20 mouse cellular contexts compared by ENCODE assay signal in genomic region chrX:137190122-137190521, GRCm38 (mm10).
A peak's percentile ranks its signal among the peaks of the same experiment; 100 is the strongest.
DNase-seq lines count a peak whose midpoint lies in the region; ATAC-seq and TF ChIP-seq lines count a peak whose summit lies in the region.
"Had no signal": no experiment of that assay in that cellular context is flagged by ENCODE, and none has a peak within 500 bp of the region (broad histone marks: within the 10 kb centered on the region; RNA-seq: fewer than 3 reads in every experiment).

No protein-coding gene starts in this region.

- no peaks in the 10 kb centered on the region for H3K4me1 ChIP-seq in hindbrain, embryonic 14.5 days (replicated peaks; ENCODE audit: control insufficient read depth, insufficient read depth, low read length)
- no peaks in the 10 kb centered on the region for H3K4me1 ChIP-seq in hindbrain, embryonic 11.5 days (replicated peaks; ENCODE audit: control insufficient read depth, insufficient read depth, low read length)
- no peaks in the 10 kb centered on the region for H3K4me1 ChIP-seq in MEL (ENCODE audit: control insufficient read depth in 1 of 2, insufficient read depth in 2 of 2, low read length in 2 of 2)
- H3K4me1 ChIP-seq: forebrain, embryonic 15.5 days; heart, embryonic 12.5 days; hindbrain, embryonic 15.5 days; lung, embryonic 15.5 days had no signal

- no peaks in the 10 kb centered on the region for H3K79me2 ChIP-seq in MEL (ENCODE audit: control insufficient read depth, insufficient read depth, low read length, poor library complexity)

- intact Hi-C loops in left cerebral cortex, adult 2 months (cut with DNase I): no loop called here

- peak; percentile 27 for TF ChIP-seq RAD21 in MEL (IDR thresholded peaks at IDR 0.05; ENCODE audit: low read depth, low read length)

- ATAC-seq in hindbrain, embryonic 14.5 days (ENCODE audit: low FRiP score): no peak
- no peak for ATAC-seq in hindbrain, embryonic 11.5 days (ENCODE audit: low FRiP score)
- ATAC-seq: forebrain, embryonic 15.5 days; intestine, postnatal 0 days had no signal

- 47% methylated on average over 1 of the region's 1 CpGs for WGBS in hindbrain, embryonic 14.5 days
- 48% methylated on average over 1 of the region's 1 CpGs for whole genome bisulfite sequencing in hindbrain, embryonic 11.5 days

- no peak overlapping the region for H3K9ac ChIP-seq in hindbrain, embryonic 14.5 days
- no peak overlapping the region for H3K9ac ChIP-seq in hindbrain, embryonic 11.5 days (ENCODE audit: low read depth, low read length)
- H3K9ac ChIP-seq in MEL (ENCODE audit: control insufficient read depth, low read depth, low read length, poor library complexity, severe bottlenecking): no peak overlapping the region
- H3K9ac ChIP-seq: forebrain, embryonic 15.5 days; heart, embryonic 12.5 days; hindbrain, embryonic 15.5 days; liver, embryonic 14.5 days; lung, embryonic 15.5 days had no signal

- H3K4me2 ChIP-seq in hindbrain, embryonic 14.5 days (replicated peaks): no peak overlapping the region
- H3K4me2 ChIP-seq in hindbrain, embryonic 11.5 days (replicated peaks; ENCODE audit: low read depth, low read length): no peak overlapping the region
- H3K4me2 ChIP-seq: forebrain, embryonic 15.5 days; heart, embryonic 12.5 days; hindbrain, embryonic 15.5 days; lung, embryonic 15.5 days had no signal

- no peaks in the 10 kb centered on the region for H3K27me3 ChIP-seq in hindbrain, embryonic 14.5 days (ENCODE audit: control insufficient read depth, insufficient read depth, low read length)
- no peaks in the 10 kb centered on the region; the same call in 1 of the 2 replicates for H3K27me3 ChIP-seq in hindbrain, embryonic 11.5 days (ENCODE audit: control insufficient read depth, insufficient read depth, low read length)
- no peaks in the 10 kb centered on the region for H3K27me3 ChIP-seq in MEL (ENCODE audit: control insufficient read depth in 1 of 2, insufficient read depth in 2 of 2, low read length in 2 of 2)
- H3K27me3 ChIP-seq: forebrain, embryonic 15.5 days; heart, embryonic 12.5 days; hindbrain, embryonic 15.5 days; lung, embryonic 15.5 days had no signal

- peak; percentile 27 for DNase-seq in hindbrain, embryonic 14.5 days (ENCODE audit: low spot score)
- DNase-seq in hindbrain, embryonic 11.5 days (ENCODE audit: low spot score): no peak
- no peak for DNase-seq in left cerebral cortex, adult 2 months (ENCODE audit: extremely low spot score in 1 of 2, low spot score in 2 of 2)
- no peak for DNase-seq in left cerebral cortex, adult 8-10 months (ENCODE audit: low spot score in 2 of 2)
- DNase-seq in MEL (ENCODE audit: low read depth, low spot score): no peak
- peak; percentile 31 for DNase-seq in brain, embryonic 14.5 days (ENCODE audit: low read depth)
- no peak for DNase-seq in right cerebral cortex, postnatal 4 days
- no peak for DNase-seq in spleen, adult 18-20 months
- DNase-seq: cerebellum, adult 9-11 months; gastrocnemius, adult 2 months; heart, postnatal 14 days; lung, postnatal 4 days; thymus, adult 18-20 months had no signal

- no peak for TF ChIP-seq POLR2A in MEL (IDR thresholded peaks at IDR 0.05; ENCODE audit: control insufficient read depth in 1 of 2, insufficient read depth in 1 of 2, low read depth in 1 of 2, low read length in 2 of 2, poor library complexity in 1 of 2)
- TF ChIP-seq POLR2A in brain, embryonic 14.5 days (IDR thresholded peaks at IDR 0.05; ENCODE audit: borderline replicate concordance, extremely low read depth, insufficient read depth, insufficient read length, poor library complexity, severe bottlenecking): no peak

- no peaks in the 10 kb centered on the region for H3K36me3 ChIP-seq in hindbrain, embryonic 14.5 days (replicated peaks; ENCODE audit: control insufficient read depth, insufficient read depth)
- no peaks in the 10 kb centered on the region for H3K36me3 ChIP-seq in hindbrain, embryonic 11.5 days (ENCODE audit: control insufficient read depth, insufficient read depth, low read length)
- no peaks in the 10 kb centered on the region for H3K36me3 ChIP-seq in MEL (ENCODE audit: control insufficient read depth in 1 of 2, insufficient read depth in 2 of 2, low read length in 2 of 2)
- H3K36me3 ChIP-seq: forebrain, embryonic 15.5 days; heart, embryonic 12.5 days; hindbrain, embryonic 15.5 days; lung, embryonic 15.5 days had no signal

- H3K4me3 ChIP-seq in hindbrain, embryonic 14.5 days (replicated peaks; ENCODE audit: low read length): no peak overlapping the region
- H3K4me3 ChIP-seq in hindbrain, embryonic 11.5 days (ENCODE audit: low read depth, low read length): no peak overlapping the region
- no peak overlapping the region for H3K4me3 ChIP-seq in left cerebral cortex, adult 2 months
- H3K4me3 ChIP-seq in MEL (ENCODE audit: control insufficient read depth in 1 of 2, insufficient read depth in 1 of 2, low read depth in 2 of 2, low read length in 2 of 2): no peak overlapping the region
- H3K4me3 ChIP-seq: forebrain, embryonic 15.5 days; gastrocnemius, adult 2 months; heart, embryonic 12.5 days; hindbrain, embryonic 15.5 days; lung, embryonic 15.5 days; myocyte had no signal

- no peak overlapping the region for H3K27ac ChIP-seq in hindbrain, embryonic 14.5 days
- no peak overlapping the region for H3K27ac ChIP-seq in hindbrain, embryonic 11.5 days (ENCODE audit: low read depth, low read length)
- no peak overlapping the region for H3K27ac ChIP-seq in left cerebral cortex, adult 2 months
- H3K27ac ChIP-seq in MEL (ENCODE audit: control insufficient read depth, low read depth, low read length): no peak overlapping the region
- H3K27ac ChIP-seq: forebrain, embryonic 15.5 days; gastrocnemius, adult 2 months; hindbrain, embryonic 15.5 days; liver, embryonic 14.5 days; lung, embryonic 15.5 days had no signal

- TF ChIP-seq EP300 in MEL (IDR thresholded peaks at IDR 0.05; ENCODE audit: low read depth in 1 of 2, low read length in 2 of 2): no peak

- H3K9me3 ChIP-seq in hindbrain, embryonic 14.5 days (ENCODE audit: control insufficient read depth, low read length): no peaks in the 10 kb centered on the region
- H3K9me3 ChIP-seq in hindbrain, embryonic 11.5 days (ENCODE audit: control insufficient read depth, low read length): no peaks in the 10 kb centered on the region
- H3K9me3 ChIP-seq in MEL (replicated peaks; ENCODE audit: insufficient read depth, low read length): no peaks in the 10 kb centered on the region
- H3K9me3 ChIP-seq: forebrain, embryonic 15.5 days; heart, embryonic 12.5 days; hindbrain, embryonic 15.5 days; lung, embryonic 15.5 days had no signal

- peak; percentile 33 for TF ChIP-seq CTCF in left cerebral cortex, adult 2 months (IDR thresholded peaks at IDR 0.05)
- peak in 1 of 3 experiments; percentile 16; a peak in 1 of 6 replicates for TF ChIP-seq CTCF in MEL (IDR thresholded peaks at IDR 0.05 in 2 of 3, conservative IDR thresholded peaks at IDR 0.05 in 1 of 3; ENCODE audit: control insufficient read depth in 1 of 3, insufficient read depth in 1 of 3, low read depth in 2 of 3, low read length in 3 of 3, poor library complexity in 1 of 3, severe bottlenecking in 1 of 3)
- no peak for TF ChIP-seq CTCF in brain, embryonic 14.5 days (IDR thresholded peaks at IDR 0.05; ENCODE audit: borderline replicate concordance, extremely low read depth, insufficient read depth, insufficient read length)

TF ChIP-seq in MEL, 35 proteins besides CTCF, POLR2A, EP300 and RAD21:
- TF ChIP-seq TCF12 (IDR thresholded peaks at IDR 0.05; ENCODE audit: low read depth, low read length) (no peak), JUND (IDR thresholded peaks at IDR 0.05; ENCODE audit: low read depth, low read length) (no peak)

Comparison
In these comparisons a context has a peak if more than half of its experiments do, and no peak if none do; other contexts are left out.
1. DNase-seq: peak in hindbrain, embryonic 14.5 days (single experiment) and brain, embryonic 14.5 days (single experiment); none in hindbrain, embryonic 11.5 days (single experiment), left cerebral cortex, adult 2 months (0 of 2), left cerebral cortex, adult 8-10 months (0 of 2), MEL (single experiment), right cerebral cortex, postnatal 4 days (single experiment) and spleen, adult 18-20 months (0 of 2).